Mouse (Mus musculus): Measurements from ENCODE around the gene Anapc7. TPM values are rescaled to one million over a fixed set of nuclear protein-coding genes. Genes with fewer than 3 reads are reported as not detected.
A peak's percentile ranks its signal among the peaks of the same experiment; 100 is the strongest.

Anapc7 gene
- polyA plus RNA-seq (2016; fragmentation: Nextera tagmentation; extraction: Ambion mirVana), result 41.4 and 44.2 TPM in 2 replicates

GRCm38 (mm10) chr5:122421271-122422068 lies at the start of gene Anapc7:
Gene Anapc7 (plus strand): TSS chr5:122421693.
- H3K4me3 ChIP-seq, result peak within 1 kb of the TSS; percentile 90
- H3K27me3 ChIP-seq (ENCODE audit: insufficient read depth, poor library complexity, severe bottlenecking), result no peaks in the 10 kb centered on the region
- WGBS, result 21% methylated on average over 17 of the region's 17 CpGs
- peak within 1 kb of the TSS; percentile 90 for H3K27ac ChIP-seq
- H3K36me3 ChIP-seq, result peaks cover 8% of the 10 kb centered on the region; the same call in 1 of the 2 replicates
- peaks cover 16% of the 10 kb centered on the region for H3K4me1 ChIP-seq
- H3K9me3 ChIP-seq, result no peaks in the 10 kb centered on the region
- no peak for DNase-seq (ENCODE audit: low spot score)

GRCm38 (mm10) chr5:122372192-122372769 lies 49.2 kb upstream of the Anapc7 start, which contains the start of gene Fam216a:
Gene Fam216a (minus strand): TSS chr5:122372364.
- no peaks in the 10 kb centered on the region for H3K9me3 ChIP-seq
- peak within 1 kb of the TSS; percentile 94 for H3K27ac ChIP-seq
- H3K36me3 ChIP-seq, result peaks cover 53% of the 10 kb centered on the region
- H3K27me3 ChIP-seq (ENCODE audit: insufficient read depth, poor library complexity, severe bottlenecking), result no peaks in the 10 kb centered on the region
- H3K4me3 ChIP-seq, result peak within 1 kb of the TSS; percentile 92
- WGBS, result under 1% methylated on average over 53 of the region's 53 CpGs
- H3K4me1 ChIP-seq, result peaks cover 17% of the 10 kb centered on the region
- peak; percentile 100 for DNase-seq (ENCODE audit: low spot score)

- peak overlapping the region; percentile 94 for H3K27ac ChIP-seq
- peaks cover 47% of the 10 kb centered on the region for H3K36me3 ChIP-seq
Observed at GRCm38 (mm10) chr5:122372878-122373277, 48.6 kb upstream of the Anapc7 start.

GRCm38 (mm10) chr5:122377101-122377833 lies 44.2 kb upstream of the Anapc7 start:
- Histone ChIP-seq H3K9me3 (no peaks in the 10 kb centered on the region), H3K27ac (no peak overlapping the region), H3K4me1 (peaks cover 13% of the 10 kb centered on the region), H3K4me3 (no peak overlapping the region), H3K27me3 (ENCODE audit: insufficient read depth, poor library complexity, severe bottlenecking) (no peaks in the 10 kb centered on the region), H3K36me3 (peaks cover 70% of the 10 kb centered on the region)
- no peak for DNase-seq (ENCODE audit: low spot score)
- 83% methylated on average over 4 of the region's 4 CpGs for WGBS

More at GRCm38 (mm10) chr5:122372878-122373277, 48.6 kb upstream of the Anapc7 start:
- Histone ChIP-seq H3K4me3 (peak overlapping the region; percentile 92), H3K27me3 (ENCODE audit: insufficient read depth, poor library complexity, severe bottlenecking) (no peaks in the 10 kb centered on the region), H3K9me3 (no peaks in the 10 kb centered on the region), H3K4me1 (peaks cover 17% of the 10 kb centered on the region)
- DNase-seq (ENCODE audit: low spot score), result no peak
- WGBS, result 6% methylated on average over 5 of the region's 5 CpGs

GRCm38 (mm10) chr5:122378171-122378570 lies 43.3 kb upstream of the Anapc7 start:
- peaks cover 75% of the 10 kb centered on the region for H3K36me3 ChIP-seq
- no peak overlapping the region for H3K27ac ChIP-seq
- no peak for DNase-seq (ENCODE audit: low spot score)
- WGBS, result 92% methylated on average over 12 of the region's 12 CpGs
- no peak overlapping the region for H3K4me3 ChIP-seq
- peaks cover 9% of the 10 kb centered on the region for H3K4me1 ChIP-seq
- H3K9me3 ChIP-seq, result no peaks in the 10 kb centered on the region
- no peaks in the 10 kb centered on the region for H3K27me3 ChIP-seq (ENCODE audit: insufficient read depth, poor library complexity, severe bottlenecking)

- DNase-seq (ENCODE audit: low spot score), result no peak
- Histone ChIP-seq H3K36me3 (peaks cover 66% of the 10 kb centered on the region), H3K9me3 (no peaks in the 10 kb centered on the region), H3K27ac (no peak overlapping the region), H3K4me1 (no peaks in the 10 kb centered on the region; the same call in 1 of the 2 replicates), H3K4me3 (no peak overlapping the region), H3K27me3 (ENCODE audit: insufficient read depth, poor library complexity, severe bottlenecking) (no peaks in the 10 kb centered on the region)
- 62% methylated on average over 11 of the region's 11 CpGs for WGBS
Observed at GRCm38 (mm10) chr5:122379374-122380155, 41.9 kb upstream of the Anapc7 start.

GRCm38 (mm10) chr5:122390006-122390405 lies 31.5 kb upstream of the Anapc7 start:
- no peak for DNase-seq (ENCODE audit: low spot score)
- Histone ChIP-seq H3K36me3 (peaks cover 8% of the 10 kb centered on the region), H3K27ac (no peak overlapping the region), H3K4me3 (no peak overlapping the region), H3K9me3 (no peaks in the 10 kb centered on the region), H3K27me3 (ENCODE audit: insufficient read depth, poor library complexity, severe bottlenecking) (no peaks in the 10 kb centered on the region), H3K4me1 (peaks cover 9% of the 10 kb centered on the region)
- WGBS, result 89% methylated on average over 5 of the region's 5 CpGs

GRCm38 (mm10) chr5:122390671-122391070 lies 30.8 kb upstream of the Anapc7 start:
- Histone ChIP-seq H3K27ac (no peak overlapping the region), H3K27me3 (ENCODE audit: insufficient read depth, poor library complexity, severe bottlenecking) (no peaks in the 10 kb centered on the region), H3K4me1 (peaks cover 9% of the 10 kb centered on the region)

GRCm38 (mm10) chr5:122391178-122391785 lies 30.2 kb upstream of the Anapc7 start:
- Histone ChIP-seq H3K4me1 (peaks cover 9% of the 10 kb centered on the region), H3K36me3 (peaks cover 10% of the 10 kb centered on the region), H3K27me3 (ENCODE audit: insufficient read depth, poor library complexity, severe bottlenecking) (no peaks in the 10 kb centered on the region), H3K9me3 (no peaks in the 10 kb centered on the region), H3K27ac (peak overlapping the region; percentile 90), H3K4me3 (peak overlapping the region; percentile 96)
- no peak for DNase-seq (ENCODE audit: low spot score)
- WGBS, result 49% methylated on average over 16 of the region's 16 CpGs

More at GRCm38 (mm10) chr5:122390671-122391070, 30.8 kb upstream of the Anapc7 start:
- H3K36me3 ChIP-seq, result peaks cover 10% of the 10 kb centered on the region
- DNase-seq (ENCODE audit: low spot score), result no peak
- no peaks in the 10 kb centered on the region for H3K9me3 ChIP-seq
- no peak overlapping the region for H3K4me3 ChIP-seq

- no peaks in the 10 kb centered on the region for H3K27me3 ChIP-seq (ENCODE audit: insufficient read depth, poor library complexity, severe bottlenecking)
- H3K4me1 ChIP-seq, result peaks cover 9% of the 10 kb centered on the region
- H3K4me3 ChIP-seq, result peak within 1 kb of the TSS; percentile 96
- peak; percentile 90 for DNase-seq (ENCODE audit: low spot score)
- WGBS, result under 1% methylated on average over 39 of the region's 39 CpGs
- H3K36me3 ChIP-seq, result peaks cover 14% of the 10 kb centered on the region
- no peaks in the 10 kb centered on the region for H3K9me3 ChIP-seq
- peak within 1 kb of the TSS; percentile 90 for H3K27ac ChIP-seq
Observed at GRCm38 (mm10) chr5:122391786-122392180, 29.7 kb upstream of the Anapc7 start, which contains the start of gene Arpc3. Gene Arpc3 (plus strand): TSS chr5:122391878.

GRCm38 (mm10) chr5:122392227-122393004 lies 29.1 kb upstream of the Anapc7 start:
- Histone ChIP-seq H3K27ac (peak overlapping the region; percentile 90), H3K36me3 (peaks cover 20% of the 10 kb centered on the region), H3K27me3 (ENCODE audit: insufficient read depth, poor library complexity, severe bottlenecking) (no peaks in the 10 kb centered on the region), H3K9me3 (no peaks in the 10 kb centered on the region), H3K4me1 (peaks cover 9% of the 10 kb centered on the region), H3K4me3 (peak overlapping the region; percentile 96)
- WGBS, result 13% methylated on average over 19 of the region's 19 CpGs
- no peak for DNase-seq (ENCODE audit: low spot score)
